Mouse (Mus musculus): ENCODE measurements around the gene Gm45808. TPM values are rescaled to one million over a fixed set of nuclear protein-coding genes. Genes with fewer than 3 reads are reported as not detected.
"Not testable (repeated sequence)": the region's sequence is repeated elsewhere in the genome, so short reads cannot be mapped to it uniquely, and the experiment has no call there.

The Gm45808 gene
- polyA plus RNA-seq, 1 experiment from 2014 or later: not detected

DNA sequence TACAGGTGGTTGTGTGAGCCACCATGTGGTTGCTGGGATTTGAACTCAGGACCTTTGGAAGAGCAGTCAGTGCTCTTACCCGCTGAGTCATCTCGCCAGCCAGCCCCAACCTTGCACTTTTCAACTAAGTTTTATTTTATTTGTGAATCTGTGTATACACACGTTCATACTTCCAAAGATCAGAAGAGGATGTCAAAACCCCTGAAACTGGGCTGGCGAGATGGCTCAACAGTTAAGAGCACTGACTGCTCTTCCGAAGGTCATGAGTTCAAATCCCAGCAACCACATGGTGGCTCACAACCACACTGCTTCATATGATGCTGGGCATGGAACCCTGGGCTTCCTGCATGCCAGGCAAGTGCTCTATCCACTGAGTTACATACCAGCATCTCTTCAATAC, 1.6 kb downstream of the Gm45808 start:
- H3K4me1 ChIP-seq (ENCODE audit: control insufficient read depth, insufficient read depth, low read length); H3K36me3 ChIP-seq (ENCODE audit: control insufficient read depth, insufficient read depth, low read length); H3K9me3 ChIP-seq (ENCODE audit: control insufficient read depth, low read length); H3K4me2 ChIP-seq (ENCODE audit: low read depth); DNase-seq (ENCODE audit: low spot score); H3K4me3 ChIP-seq (ENCODE audit: low read depth, low read length); H3K27me3 ChIP-seq (ENCODE audit: control insufficient read depth, insufficient read depth, low read length); H3K27ac ChIP-seq (ENCODE audit: low read depth, low read length); H3K9ac ChIP-seq (ENCODE audit: low read length); ATAC-seq (ENCODE audit: insufficient read depth, low FRiP score, low TSS enrichment): not testable (repeated sequence)
- WGBS: 91% methylated on average over 5 of the region's 5 CpGs

- Histone ChIP-seq H3K4me1 (ENCODE audit: control insufficient read depth, insufficient read depth, low read length) (no peaks in the 10 kb centered on the region), H3K36me3 (ENCODE audit: control insufficient read depth, insufficient read depth, low read length) (no peaks in the 10 kb centered on the region), H3K4me3 (ENCODE audit: low read depth, low read length) (no peak overlapping the region), H3K27ac (ENCODE audit: low read depth, low read length) (no peak overlapping the region), H3K4me2 (ENCODE audit: low read depth) (no peak overlapping the region), H3K9ac (ENCODE audit: low read length) (no peak overlapping the region), H3K9me3 (ENCODE audit: control insufficient read depth, low read length) (no peaks in the 10 kb centered on the region), H3K27me3 (ENCODE audit: control insufficient read depth, insufficient read depth, low read length) (no peaks in the 10 kb centered on the region)
- DNase-seq (ENCODE audit: low spot score): no peak
- 91% methylated on average over 1 of the region's 1 CpGs for WGBS
- no peak for ATAC-seq (ENCODE audit: insufficient read depth, low FRiP score, low TSS enrichment)
Measured at GRCm38 (mm10) chr7:45482166-45482565, 4.4 kb downstream of the Gm45808 start.

DNA sequence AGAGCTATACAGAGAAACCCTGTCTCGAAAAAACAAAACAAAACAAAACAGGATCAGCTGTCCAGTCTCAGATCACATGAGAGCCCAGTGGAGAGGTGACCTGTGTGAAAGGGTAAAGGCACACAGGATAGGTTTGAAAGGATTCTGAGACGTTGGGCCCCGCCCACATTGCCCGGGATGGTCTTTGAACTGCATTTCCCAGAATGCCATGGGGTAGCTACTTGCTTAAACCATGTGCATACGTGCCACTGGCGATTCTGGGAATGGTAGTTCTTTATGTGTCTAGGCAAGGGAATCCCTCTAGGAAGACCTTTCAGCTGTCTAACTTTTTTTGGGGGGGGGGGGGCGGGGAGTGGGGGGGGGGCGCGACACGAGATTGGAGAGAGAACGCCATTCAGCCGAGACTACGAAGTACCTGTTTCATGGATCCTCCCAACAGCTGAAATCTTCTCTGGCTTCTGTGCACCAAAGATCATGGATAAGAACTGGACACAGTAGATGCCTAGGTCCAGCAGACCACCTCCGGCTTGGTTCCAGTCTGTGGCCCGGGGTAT, 5.2 kb downstream of the Gm45808 start, which contains the start of gene Tulp2:
Tulp2 (plus strand) TSS at position 504 of the 554 bp plus-strand sequence.
- 53% methylated on average over 15 of the region's 15 CpGs for WGBS
- ATAC-seq (ENCODE audit: insufficient read depth, low FRiP score, low TSS enrichment): peak; percentile 71
- H3K4me1 ChIP-seq (ENCODE audit: control insufficient read depth, insufficient read depth, low read length): no peaks in the 10 kb centered on the region

DNA sequence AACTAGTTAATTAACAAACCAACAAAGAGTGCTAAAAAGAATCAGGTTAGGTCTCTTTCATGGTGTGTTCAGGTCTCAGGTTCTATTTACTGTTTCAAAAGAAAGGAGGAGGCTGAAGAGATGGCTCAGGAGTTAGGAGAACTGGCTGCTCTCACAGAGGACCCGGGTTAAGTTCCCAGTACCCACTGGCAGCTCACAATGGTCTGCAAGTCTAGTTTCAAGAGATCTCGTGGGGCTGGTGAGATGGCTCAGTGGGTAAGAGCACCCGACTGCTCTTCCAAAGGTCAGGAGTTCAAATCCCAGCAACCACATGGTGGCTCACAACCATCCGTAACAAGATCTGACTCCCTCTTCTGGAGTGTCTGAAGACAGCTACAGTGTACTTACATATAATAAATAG, 6.3 kb downstream of the Gm45808 start:
- not testable (repeated sequence) for DNase-seq (ENCODE audit: low spot score); ATAC-seq (ENCODE audit: insufficient read depth, low FRiP score, low TSS enrichment); H3K36me3 ChIP-seq (ENCODE audit: control insufficient read depth, insufficient read depth, low read length); H3K9me3 ChIP-seq (ENCODE audit: control insufficient read depth, low read length); H3K4me3 ChIP-seq (ENCODE audit: low read depth, low read length); H3K27ac ChIP-seq (ENCODE audit: low read depth, low read length); H3K4me2 ChIP-seq (ENCODE audit: low read depth); H3K27me3 ChIP-seq (ENCODE audit: control insufficient read depth, insufficient read depth, low read length); H3K4me1 ChIP-seq (ENCODE audit: control insufficient read depth, insufficient read depth, low read length); H3K9ac ChIP-seq (ENCODE audit: low read length)
- WGBS: 78% methylated on average over 3 of the region's 4 CpGs

More for the DNA sequence above, 5.2 kb downstream of the Gm45808 start, which contains the start of gene Tulp2:
- no peak within 1 kb of the TSS for H3K27ac ChIP-seq (ENCODE audit: low read depth, low read length)
- H3K4me2 ChIP-seq (ENCODE audit: low read depth): no peak within 1 kb of the TSS
- no peaks in the 10 kb centered on the region for H3K9me3 ChIP-seq (ENCODE audit: control insufficient read depth, low read length)
- no peaks in the 10 kb centered on the region for H3K36me3 ChIP-seq (ENCODE audit: control insufficient read depth, insufficient read depth, low read length)
- H3K27me3 ChIP-seq (ENCODE audit: control insufficient read depth, insufficient read depth, low read length): no peaks in the 10 kb centered on the region
- H3K9ac ChIP-seq (ENCODE audit: low read length): no peak within 1 kb of the TSS
- H3K4me3 ChIP-seq (ENCODE audit: low read depth, low read length): no peak within 1 kb of the TSS
- DNase-seq (ENCODE audit: low spot score): peak; percentile 53

DNA sequence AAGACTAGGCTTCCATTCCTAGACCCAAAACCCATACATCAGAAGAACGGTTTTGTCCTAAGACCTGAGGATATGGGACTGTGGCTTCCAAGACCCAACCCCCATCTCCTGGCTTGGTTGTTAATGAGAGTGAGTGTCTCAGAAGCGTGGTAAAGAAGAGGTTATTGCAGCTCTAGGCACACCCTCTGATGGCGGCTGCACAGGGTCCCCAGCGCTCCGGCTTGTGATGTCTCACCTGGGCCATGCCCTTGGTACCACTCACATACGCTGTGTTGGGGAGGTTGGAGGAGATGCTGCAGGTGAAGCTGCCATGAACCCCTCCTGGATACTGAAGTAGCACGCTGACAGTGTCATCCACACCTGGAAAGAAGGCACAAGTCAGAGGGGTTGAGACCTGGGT, 7.8 kb downstream of the Gm45808 start:
- Histone ChIP-seq H3K27ac (ENCODE audit: low read depth, low read length) (no peak overlapping the region), H3K4me3 (ENCODE audit: low read depth, low read length) (no peak overlapping the region), H3K27me3 (ENCODE audit: control insufficient read depth, insufficient read depth, low read length) (no peaks in the 10 kb centered on the region), H3K36me3 (ENCODE audit: control insufficient read depth, insufficient read depth, low read length) (no peaks in the 10 kb centered on the region), H3K9ac (ENCODE audit: low read length) (no peak overlapping the region), H3K9me3 (ENCODE audit: control insufficient read depth, low read length) (no peaks in the 10 kb centered on the region), H3K4me2 (ENCODE audit: low read depth) (no peak overlapping the region), H3K4me1 (ENCODE audit: control insufficient read depth, insufficient read depth, low read length) (no peaks in the 10 kb centered on the region)
- no peak for ATAC-seq (ENCODE audit: insufficient read depth, low FRiP score, low TSS enrichment)
- DNase-seq (ENCODE audit: low spot score): no peak
- WGBS: 93% methylated on average over 7 of the region's 7 CpGs

- no peak overlapping the region for H3K9ac ChIP-seq (ENCODE audit: low read length)
- H3K27ac ChIP-seq (ENCODE audit: low read depth, low read length): no peak overlapping the region
- H3K4me2 ChIP-seq (ENCODE audit: low read depth): no peak overlapping the region
- ATAC-seq (ENCODE audit: insufficient read depth, low FRiP score, low TSS enrichment) (no peak), DNase-seq (ENCODE audit: low spot score) (peak; percentile 42)
- H3K4me3 ChIP-seq (ENCODE audit: low read depth, low read length): no peak overlapping the region
- H3K9me3 ChIP-seq (ENCODE audit: control insufficient read depth, low read length): no peaks in the 10 kb centered on the region
- H3K27me3 ChIP-seq (ENCODE audit: control insufficient read depth, insufficient read depth, low read length): no peaks in the 10 kb centered on the region
- H3K36me3 ChIP-seq (ENCODE audit: control insufficient read depth, insufficient read depth, low read length): no peaks in the 10 kb centered on the region
- 15% methylated on average over 3 of the region's 3 CpGs for WGBS
- no peaks in the 10 kb centered on the region for H3K4me1 ChIP-seq (ENCODE audit: control insufficient read depth, insufficient read depth, low read length)
Measured at GRCm38 (mm10) chr7:45477003-45477402, 9.6 kb downstream of the Gm45808 start.

- 69% methylated on average over 1 of the region's 1 CpGs for WGBS
- no peak overlapping the region for H3K4me3 ChIP-seq (ENCODE audit: low read depth, low read length)
- no peak overlapping the region for H3K9ac ChIP-seq (ENCODE audit: low read length)
- no peak overlapping the region for H3K27ac ChIP-seq (ENCODE audit: low read depth, low read length)
- H3K4me2 ChIP-seq (ENCODE audit: low read depth): no peak overlapping the region
- ATAC-seq (ENCODE audit: insufficient read depth, low FRiP score, low TSS enrichment): no peak
- no peak for DNase-seq (ENCODE audit: low spot score)
- H3K36me3 ChIP-seq (ENCODE audit: control insufficient read depth, insufficient read depth, low read length): no peaks in the 10 kb centered on the region
- H3K27me3 ChIP-seq (ENCODE audit: control insufficient read depth, insufficient read depth, low read length): no peaks in the 10 kb centered on the region
- H3K9me3 ChIP-seq (ENCODE audit: control insufficient read depth, low read length): no peaks in the 10 kb centered on the region
- H3K4me1 ChIP-seq (ENCODE audit: control insufficient read depth, insufficient read depth, low read length): no peaks in the 10 kb centered on the region
Measured at GRCm38 (mm10) chr7:45476453-45476852, 10.2 kb downstream of the Gm45808 start.

DNA sequence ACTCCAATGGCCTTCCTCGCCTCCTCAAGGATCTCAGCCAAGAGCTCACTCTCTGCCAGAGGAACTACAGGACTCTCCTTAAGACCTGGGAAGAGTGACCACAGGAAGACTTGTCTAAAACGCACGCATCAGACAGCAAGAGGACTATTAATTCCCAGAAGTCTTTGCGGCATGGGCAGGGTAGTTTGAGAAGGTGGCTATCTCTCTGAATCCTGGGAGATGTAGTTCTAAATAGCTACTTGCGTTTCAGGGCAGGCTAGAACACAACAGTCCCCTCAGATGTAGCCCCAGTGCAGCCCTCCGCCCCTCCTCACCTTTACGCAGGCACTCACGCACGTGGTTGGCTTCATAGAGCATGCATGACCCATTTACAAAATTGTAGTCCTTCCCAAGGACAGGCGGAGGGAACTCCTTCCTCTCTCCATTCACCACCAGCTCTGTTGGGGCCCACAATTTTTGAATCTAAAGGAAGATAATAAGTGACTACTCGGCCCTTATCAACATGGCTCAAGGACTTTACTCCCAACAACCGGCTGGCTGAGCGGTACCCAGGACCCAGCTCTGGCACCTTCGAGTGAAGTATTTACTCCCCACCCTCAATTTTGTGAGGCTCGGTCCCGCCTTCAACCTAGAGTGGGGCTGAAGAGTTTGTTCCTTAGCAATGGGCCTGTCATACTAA, 11.2 kb downstream of the Gm45808 start:
- Histone ChIP-seq H3K27me3 (ENCODE audit: control insufficient read depth, insufficient read depth, low read length) (no peaks in the 10 kb centered on the region), H3K36me3 (ENCODE audit: control insufficient read depth, insufficient read depth, low read length) (no peaks in the 10 kb centered on the region), H3K27ac (ENCODE audit: low read depth, low read length) (no peak overlapping the region), H3K4me3 (ENCODE audit: low read depth, low read length) (no peak overlapping the region), H3K9me3 (ENCODE audit: control insufficient read depth, low read length) (no peaks in the 10 kb centered on the region), H3K9ac (ENCODE audit: low read length) (no peak overlapping the region), H3K4me2 (ENCODE audit: low read depth) (peak overlapping the region; percentile 23; the same call in 1 of the 2 replicates), H3K4me1 (ENCODE audit: control insufficient read depth, insufficient read depth, low read length) (no peaks in the 10 kb centered on the region)
- DNase-seq (ENCODE audit: low spot score) (no peak), ATAC-seq (ENCODE audit: insufficient read depth, low FRiP score, low TSS enrichment) (no peak)
- 74% methylated on average over 16 of the region's 16 CpGs for WGBS

GRCm38 (mm10) chr7:45470869-45471268, 15.7 kb downstream of the Gm45808 start:
- H3K9ac ChIP-seq (ENCODE audit: low read length): no peak overlapping the region
- H3K27me3 ChIP-seq (ENCODE audit: control insufficient read depth, insufficient read depth, low read length): no peaks in the 10 kb centered on the region
- H3K4me3 ChIP-seq (ENCODE audit: low read depth, low read length): no peak overlapping the region
- WGBS: 10% methylated on average over 3 of the region's 3 CpGs
- ATAC-seq (ENCODE audit: insufficient read depth, low FRiP score, low TSS enrichment) (no peak), DNase-seq (ENCODE audit: low spot score) (peak; percentile 74)
- no peaks in the 10 kb centered on the region for H3K36me3 ChIP-seq (ENCODE audit: control insufficient read depth, insufficient read depth, low read length)
- peaks cover 5% of the 10 kb centered on the region for H3K4me1 ChIP-seq (ENCODE audit: control insufficient read depth, insufficient read depth, low read length)
- no peaks in the 10 kb centered on the region for H3K9me3 ChIP-seq (ENCODE audit: control insufficient read depth, low read length)
- no peak overlapping the region for H3K4me2 ChIP-seq (ENCODE audit: low read depth)
- no peak overlapping the region for H3K27ac ChIP-seq (ENCODE audit: low read depth, low read length)

Data from neural tube, embryonic 11.5 days (tissue).